Mouse (Mus musculus) neural tube, embryonic 12.5 days (tissue): ENCODE data around the gene Aplnr. TPM values are rescaled to one million over a fixed set of nuclear protein-coding genes. Genes with fewer than 3 reads are reported as not detected.

Experiments
- ATAC-seq: fragments of 200-750 bp; cut with Nextera tagmentation; 2 replicates; pipeline ENCODE4 v1.8.0; 2017; ENCODE audit warnings: low read depth, mild to moderate bottlenecking, moderate TSS enrichment, moderate library complexity; ENCODE audit not compliant: low FRiP score
- H3K27ac ChIP-seq: fragments of 300-500 bp; sonication (generic); 2 replicates; pipeline ENCODE4 v1.5.1; 2016
- H3K27me3 ChIP-seq: fragments of 300-500 bp; sonication (generic); replicated peaks from 2 replicates; pipeline ENCODE4 v1.6.1; 2016; ENCODE audit warnings: mild to moderate bottlenecking
- H3K36me3 ChIP-seq: fragments of 300-500 bp; sonication (generic); 2 replicates; pipeline ENCODE4 v1.6.1; 2016; ENCODE audit warnings: mild to moderate bottlenecking
- H3K4me1 ChIP-seq: fragments of 300-500 bp; sonication (generic); 2 replicates; pipeline ENCODE4 v1.6.1; 2016
- H3K4me2 ChIP-seq: fragments of 300-500 bp; sonication (generic); replicated peaks from 2 replicates; pipeline ENCODE4 v1.6.1; 2016; ENCODE audit warnings: mild to moderate bottlenecking
- H3K4me3 ChIP-seq: fragments of 300-500 bp; sonication (generic); 2 replicates; pipeline ENCODE4 v1.5.1; 2016
- H3K9ac ChIP-seq: fragments of 300-500 bp; sonication (generic); 2 replicates; pipeline ENCODE4 v1.6.1; 2016; ENCODE audit warnings: mild to moderate bottlenecking
- H3K9me3 ChIP-seq: fragments of 300-500 bp; sonication (generic); 2 replicates; pipeline ENCODE4 v1.6.1; 2016; ENCODE audit warnings: mild to moderate bottlenecking
- WGBS: fragments of 180-500 bp; shearing (Covaris S2); methylation state at CpG from one replicate; pipeline ENCODE4 v1.1.7; 2016; 5-methylcytosine and 5-hydroxymethylcytosine counted together
- polyA plus RNA-seq: library from polyadenylated mRNA; unstranded; fragments of >200 nt; fragmentation: Nextera tagmentation; extraction: Ambion mirVana; gene quantifications from 2 replicates; pipeline ENCODE4 v1.2.1, GENCODE M21; 2016

Gene Aplnr
- polyA plus RNA-seq, 1 experiment from 2014 or later = 42.3 TPM

- Histone ChIP-seq H3K27me3 (no peaks in the 10 kb centered on the region), H3K4me1 (no peaks in the 10 kb centered on the region), H3K4me3 (no peak overlapping the region), H3K27ac (no peak overlapping the region), H3K9ac (no peak overlapping the region), H3K4me2 (no peak overlapping the region), H3K36me3 (no peaks in the 10 kb centered on the region), H3K9me3 (no peaks in the 10 kb centered on the region)
- 82% methylated on average over 7 of the region's 7 CpGs for WGBS
- no peak for ATAC-seq
These were observed 3.8 kb downstream of the Aplnr start for GRCm38 (mm10) chr2:85139846-85140245.

- H3K9me3 ChIP-seq = no peaks in the 10 kb centered on the region
- ATAC-seq = no peak
- no peaks in the 10 kb centered on the region for H3K27me3 ChIP-seq
- H3K4me3 ChIP-seq = no peak overlapping the region
- no peaks in the 10 kb centered on the region for H3K36me3 ChIP-seq
- H3K4me1 ChIP-seq = no peaks in the 10 kb centered on the region
- no peak overlapping the region for H3K4me2 ChIP-seq
- H3K9ac ChIP-seq = no peak overlapping the region
- no peak overlapping the region for H3K27ac ChIP-seq
These were observed 4.8 kb downstream of the Aplnr start for GRCm38 (mm10) chr2:85140833-85141232.

- H3K4me1 ChIP-seq = no peaks in the 10 kb centered on the region
- H3K36me3 ChIP-seq = no peaks in the 10 kb centered on the region
- H3K9me3 ChIP-seq = no peaks in the 10 kb centered on the region
- ATAC-seq = no peak
- no peak overlapping the region for H3K9ac ChIP-seq
- no peaks in the 10 kb centered on the region for H3K27me3 ChIP-seq
- 89% methylated on average over 2 of the region's 2 CpGs for WGBS
- no peak overlapping the region for H3K4me3 ChIP-seq
- H3K27ac ChIP-seq = no peak overlapping the region
- H3K4me2 ChIP-seq = no peak overlapping the region
These were observed 8.9 kb downstream of the Aplnr start for GRCm38 (mm10) chr2:85144908-85145307.

GRCm38 (mm10) chr2:85145346-85145745, 9.3 kb downstream of the Aplnr start:
- Histone ChIP-seq H3K9ac (no peak overlapping the region), H3K4me2 (no peak overlapping the region), H3K36me3 (no peaks in the 10 kb centered on the region), H3K27me3 (no peaks in the 10 kb centered on the region), H3K4me3 (no peak overlapping the region), H3K4me1 (no peaks in the 10 kb centered on the region), H3K9me3 (no peaks in the 10 kb centered on the region), H3K27ac (no peak overlapping the region)
- WGBS = 86% methylated on average over 3 of the region's 3 CpGs
- no peak for ATAC-seq

GRCm38 (mm10) chr2:85147481-85147880, 11.5 kb downstream of the Aplnr start:
- Histone ChIP-seq H3K27ac (no peak overlapping the region), H3K9me3 (no peaks in the 10 kb centered on the region), H3K4me1 (no peaks in the 10 kb centered on the region), H3K36me3 (no peaks in the 10 kb centered on the region), H3K9ac (no peak overlapping the region), H3K4me3 (no peak overlapping the region), H3K4me2 (no peak overlapping the region), H3K27me3 (no peaks in the 10 kb centered on the region)
- WGBS = 89% methylated on average over 2 of the region's 2 CpGs
- ATAC-seq = no peak

- ATAC-seq = no peak
- Histone ChIP-seq H3K4me2 (no peak overlapping the region), H3K4me3 (no peak overlapping the region), H3K36me3 (no peaks in the 10 kb centered on the region), H3K9ac (no peak overlapping the region), H3K4me1 (no peaks in the 10 kb centered on the region), H3K9me3 (no peaks in the 10 kb centered on the region), H3K27ac (no peak overlapping the region), H3K27me3 (no peaks in the 10 kb centered on the region)
- 96% methylated on average over 1 of the region's 1 CpGs for WGBS
These were observed 14.3 kb downstream of the Aplnr start for GRCm38 (mm10) chr2:85150373-85150772.

GRCm38 (mm10) chr2:85151233-85151632, 15.2 kb downstream of the Aplnr start:
- Histone ChIP-seq H3K27me3 (no peaks in the 10 kb centered on the region), H3K9ac (no peak overlapping the region)
- WGBS = 91% methylated on average over 2 of the region's 2 CpGs

GRCm38 (mm10) chr2:85155334-85155733, 19.3 kb downstream of the Aplnr start:
- no peak overlapping the region for H3K9ac ChIP-seq
- no peaks in the 10 kb centered on the region for H3K27me3 ChIP-seq
- H3K4me2 ChIP-seq = no peak overlapping the region
- no peak overlapping the region for H3K27ac ChIP-seq
- no peaks in the 10 kb centered on the region for H3K9me3 ChIP-seq
- H3K4me1 ChIP-seq = peaks cover 2% of the 10 kb centered on the region; the same call in 1 of the 2 replicates
- ATAC-seq = no peak
- WGBS = 85% methylated on average over 9 of the region's 9 CpGs
- H3K4me3 ChIP-seq = no peak overlapping the region
- H3K36me3 ChIP-seq = no peaks in the 10 kb centered on the region

More at GRCm38 (mm10) chr2:85151233-85151632, 15.2 kb downstream of the Aplnr start:
- no peak for ATAC-seq
- no peaks in the 10 kb centered on the region for H3K36me3 ChIP-seq
- no peak overlapping the region for H3K4me2 ChIP-seq
- no peak overlapping the region for H3K4me3 ChIP-seq
- no peaks in the 10 kb centered on the region for H3K4me1 ChIP-seq
- no peaks in the 10 kb centered on the region for H3K9me3 ChIP-seq
- no peak overlapping the region for H3K27ac ChIP-seq

GRCm38 (mm10) chr2:85156136-85156535, 20.1 kb downstream of the Aplnr start:
- Histone ChIP-seq H3K27me3 (no peaks in the 10 kb centered on the region), H3K27ac (no peak overlapping the region), H3K9me3 (no peaks in the 10 kb centered on the region), H3K36me3 (no peaks in the 10 kb centered on the region), H3K4me2 (no peak overlapping the region), H3K4me3 (no peak overlapping the region), H3K9ac (no peak overlapping the region), H3K4me1 (peaks cover 10% of the 10 kb centered on the region)
- no peak for ATAC-seq
- WGBS = 86% methylated on average over 5 of the region's 5 CpGs

GRCm38 (mm10) chr2:85157382-85157781, 21.4 kb downstream of the Aplnr start:
- H3K9ac ChIP-seq = no peak overlapping the region
- peaks cover 18% of the 10 kb centered on the region for H3K4me1 ChIP-seq
- no peaks in the 10 kb centered on the region for H3K27me3 ChIP-seq
- no peak overlapping the region for H3K4me2 ChIP-seq
- 92% methylated on average over 3 of the region's 3 CpGs for WGBS
- no peak overlapping the region for H3K27ac ChIP-seq
- H3K36me3 ChIP-seq = no peaks in the 10 kb centered on the region
- no peak for ATAC-seq
- H3K4me3 ChIP-seq = no peak overlapping the region
- H3K9me3 ChIP-seq = no peaks in the 10 kb centered on the region

- H3K4me1 ChIP-seq = peaks cover 18% of the 10 kb centered on the region
- H3K4me2 ChIP-seq = no peak overlapping the region
- no peaks in the 10 kb centered on the region for H3K36me3 ChIP-seq
- H3K27me3 ChIP-seq = no peaks in the 10 kb centered on the region
- H3K4me3 ChIP-seq = no peak overlapping the region
- 64% methylated on average over 4 of the region's 4 CpGs for WGBS
- no peak overlapping the region for H3K9ac ChIP-seq
- no peaks in the 10 kb centered on the region for H3K9me3 ChIP-seq
- peak; percentile 73 for ATAC-seq
- no peak overlapping the region for H3K27ac ChIP-seq
These were observed 25.0 kb downstream of the Aplnr start for GRCm38 (mm10) chr2:85160901-85161637.

- H3K9me3 ChIP-seq = no peaks in the 10 kb centered on the region
- H3K4me3 ChIP-seq = no peak overlapping the region
- no peak overlapping the region for H3K4me2 ChIP-seq
- no peaks in the 10 kb centered on the region for H3K36me3 ChIP-seq
- H3K4me1 ChIP-seq = peaks cover 18% of the 10 kb centered on the region
- no peaks in the 10 kb centered on the region for H3K27me3 ChIP-seq
- no peak overlapping the region for H3K9ac ChIP-seq
- ATAC-seq = peak; percentile 62
- no peak overlapping the region for H3K27ac ChIP-seq
- WGBS = 5% methylated on average over 1 of the region's 1 CpGs
These were observed 25.6 kb downstream of the Aplnr start for GRCm38 (mm10) chr2:85161638-85162093.
